Mouse (Mus musculus) MEL-GATA-1-ER (cell line): ENCODE data around the gene Sec1.

Source experiments
- DNase-seq: peaks from one replicate; pipeline ENCODE4 v3.0.0-alpha.2; 2012; ENCODE audit warnings: low read depth; ENCODE audit errors: extremely low read depth

Gene Sec1

DNA sequence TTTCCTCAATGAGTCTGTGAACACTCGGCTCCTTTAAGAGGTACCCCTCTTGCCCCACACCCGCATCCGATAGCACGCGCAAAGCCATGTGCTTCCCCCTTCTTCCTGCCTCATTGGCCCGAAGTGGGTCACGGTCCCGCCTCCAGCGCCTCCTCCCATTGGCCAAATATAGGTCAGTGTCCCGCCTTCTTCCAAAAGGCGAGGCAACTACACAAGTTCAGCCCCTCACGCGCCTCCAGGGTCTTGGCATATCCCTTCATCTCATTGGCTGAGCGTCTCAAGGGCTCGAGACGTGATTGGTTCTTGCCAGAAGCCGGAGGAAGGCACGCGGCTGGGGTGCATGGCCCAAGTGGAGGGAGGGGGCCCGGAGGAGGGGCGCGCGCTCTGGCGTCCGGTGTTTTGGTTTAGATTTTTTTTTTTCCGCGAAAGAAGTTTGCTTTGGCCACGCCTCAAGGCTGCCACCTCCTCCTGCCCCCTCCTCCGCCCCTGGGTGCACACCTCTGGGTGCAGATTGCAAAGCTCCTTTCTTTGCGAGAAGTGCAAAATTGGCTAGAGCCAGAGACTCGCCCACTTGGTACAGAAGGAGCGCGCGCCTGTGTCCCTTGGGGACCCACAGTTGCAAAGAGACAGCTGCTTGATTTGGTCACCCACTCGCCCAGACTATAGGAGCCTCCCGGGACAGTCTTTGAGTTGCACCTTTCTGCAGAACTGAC, 10.7 kb upstream of the Sec1 start, which contains the start of gene Dbp:
Gene Dbp (plus strand): TSS at position 359 of the 713 bp plus-strand sequence.
- peak; percentile 99 for DNase-seq

GRCm38 (mm10) chr7:45704046-45704559, 9.9 kb upstream of the Sec1 start:
- peak; percentile 88 for DNase-seq

DNA sequence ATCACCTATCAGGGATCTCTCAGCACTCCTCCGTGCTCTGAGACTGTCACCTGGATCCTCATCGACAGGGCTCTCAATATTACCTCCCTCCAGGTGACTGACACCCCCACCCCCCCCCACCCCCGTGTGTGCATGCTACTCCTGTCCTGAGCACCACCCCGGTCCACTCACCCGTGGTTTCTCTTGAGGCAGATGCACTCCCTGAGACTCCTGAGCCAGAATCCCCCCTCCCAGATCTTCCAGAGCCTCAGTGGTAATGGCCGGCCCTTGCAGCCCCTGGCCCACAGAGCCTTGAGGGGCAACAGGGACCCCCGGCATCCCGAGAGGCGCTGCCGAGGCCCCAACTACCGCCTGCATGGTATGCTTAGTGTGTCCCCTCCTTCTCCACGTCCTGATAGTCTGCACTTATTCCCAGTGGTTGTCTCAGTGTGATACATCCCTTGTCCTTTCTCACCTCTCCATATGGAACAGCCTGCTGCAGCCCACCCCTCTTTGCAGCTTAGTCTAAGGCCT, 9.4 kb upstream of the Sec1 start:
- DNase-seq: no peak

GRCm38 (mm10) chr7:45702809-45703520, 8.8 kb upstream of the Sec1 start:
- DNase-seq: no peak

GRCm38 (mm10) chr7:45702316-45702715, 8.1 kb upstream of the Sec1 start:
- no peak for DNase-seq

DNA sequence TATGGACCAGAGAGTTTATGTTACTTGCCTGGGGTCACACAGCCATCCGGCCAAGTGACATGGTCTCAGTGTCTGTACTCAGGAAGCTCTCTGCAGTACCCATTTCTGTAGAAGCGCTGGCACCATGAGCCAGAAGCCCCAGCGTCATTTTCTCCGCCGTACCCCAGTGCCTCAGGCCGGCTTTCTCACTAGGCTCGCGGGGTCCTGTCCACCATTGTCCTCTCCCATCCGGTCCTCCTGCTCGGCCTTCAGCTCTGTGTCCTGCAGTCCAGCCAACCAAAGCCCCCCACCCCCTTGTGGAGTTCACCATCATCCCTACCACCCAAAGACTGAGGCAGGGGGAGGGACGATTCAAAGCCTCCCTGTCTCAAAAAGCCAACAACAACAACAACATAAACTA, 7.4 kb upstream of the Sec1 start:
- DNase-seq: no peak

DNA sequence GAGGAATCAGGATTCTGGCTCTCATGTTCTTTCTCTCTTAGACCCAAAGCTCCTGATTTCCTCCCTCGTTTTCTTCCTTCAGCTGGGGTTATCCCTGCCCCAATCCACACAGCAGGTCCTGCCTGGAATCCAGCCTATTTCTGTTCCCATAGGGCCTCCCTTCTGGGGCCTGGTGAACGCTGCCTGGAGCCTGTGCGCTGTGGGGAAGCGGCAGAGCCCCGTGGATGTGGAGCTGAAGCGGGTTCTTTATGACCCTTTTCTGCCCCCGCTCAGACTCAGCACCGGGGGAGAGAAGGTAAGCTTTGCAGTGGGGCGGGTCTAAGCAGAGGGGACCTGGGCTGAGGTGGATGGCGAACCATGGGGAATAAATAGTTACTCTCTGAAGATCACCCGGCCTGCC, 6.9 kb upstream of the Sec1 start:
- DNase-seq: no peak

DNA sequence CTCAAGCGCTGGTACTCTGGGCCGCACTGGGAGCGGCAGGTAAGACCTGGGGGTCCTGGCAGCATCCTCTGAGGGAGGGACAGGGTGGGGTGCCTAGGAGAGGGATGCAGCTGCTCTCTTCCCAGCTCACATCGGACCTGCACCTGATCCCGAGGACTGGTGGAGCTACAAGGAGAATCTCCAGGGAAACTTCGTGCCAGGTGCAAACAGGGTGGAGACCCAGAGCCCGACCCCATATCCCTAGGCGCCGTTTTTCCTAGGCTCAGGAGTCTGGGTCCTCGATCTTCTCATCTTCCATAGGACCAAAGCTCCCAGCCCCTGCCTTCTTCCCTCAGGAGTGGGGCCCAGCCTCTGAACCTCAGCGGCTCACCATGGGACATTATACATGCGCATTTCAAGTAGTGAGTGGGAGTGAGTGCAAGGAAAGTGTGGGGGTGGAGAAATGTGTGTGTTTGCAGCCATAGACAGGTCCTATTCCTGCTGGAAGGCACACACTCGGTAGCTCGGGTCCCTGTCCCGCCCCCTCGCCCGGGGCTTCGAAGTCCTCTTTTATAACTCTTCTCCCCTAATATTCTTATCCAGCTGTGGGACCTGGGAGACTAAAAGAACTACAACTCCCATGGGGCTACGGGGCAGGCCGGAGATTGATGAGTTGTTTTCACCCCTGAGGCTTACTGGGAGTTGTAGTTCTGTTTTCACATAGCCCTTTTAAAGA, 6.3 kb upstream of the Sec1 start:
- peak; percentile 63 for DNase-seq

- no peak for DNase-seq
Observed at GRCm38 (mm10) chr7:45699523-45700141, 5.4 kb upstream of the Sec1 start, which contains the start of gene Car11. TSS of gene Car11 (plus strand) at chr7:45699843.

- no peak for DNase-seq
Observed at GRCm38 (mm10) chr7:45697894-45698293, 3.7 kb upstream of the Sec1 start.

DNA sequence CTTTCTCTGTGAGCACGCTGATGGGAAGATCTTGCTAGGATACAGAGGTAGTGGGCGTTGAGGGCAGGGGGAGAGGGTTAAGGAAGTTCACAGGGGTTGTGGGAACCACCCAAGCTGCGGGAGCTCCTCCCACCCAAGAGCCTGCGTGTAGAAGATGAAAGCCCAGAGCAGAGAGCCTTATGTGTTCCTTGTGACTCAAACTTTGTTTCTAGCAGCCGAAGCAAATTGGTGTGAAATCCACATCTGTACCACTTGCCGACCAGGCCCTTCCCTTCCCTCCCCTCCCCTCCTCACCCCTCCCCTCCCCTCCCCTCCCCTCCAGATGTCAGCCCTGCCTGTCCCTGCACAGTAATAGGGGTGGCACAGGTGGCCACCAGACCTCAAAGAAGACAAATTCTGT, 896 bp upstream of the Sec1 start:
- no peak for DNase-seq

DNA sequence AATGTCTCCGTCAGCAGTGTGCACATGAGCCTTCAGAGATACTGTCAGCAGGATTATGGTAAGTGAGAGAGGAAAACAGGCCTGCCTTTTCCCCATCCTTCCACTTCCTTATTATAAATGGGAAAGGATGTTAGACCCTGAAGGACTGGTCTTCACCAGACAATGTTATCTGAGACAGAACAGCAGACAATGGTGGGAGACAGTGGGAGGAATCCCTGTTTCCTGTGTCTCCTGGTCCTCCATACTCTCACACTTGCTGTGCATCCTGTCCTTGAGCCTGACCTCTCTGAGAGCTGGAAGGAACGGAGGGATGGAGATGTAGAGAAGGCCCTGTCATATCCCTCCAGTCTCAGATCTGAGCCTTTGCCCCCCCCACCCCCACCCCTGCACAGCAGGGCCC, 1.8 kb downstream of the Sec1 start:
- no peak for DNase-seq

DNA sequence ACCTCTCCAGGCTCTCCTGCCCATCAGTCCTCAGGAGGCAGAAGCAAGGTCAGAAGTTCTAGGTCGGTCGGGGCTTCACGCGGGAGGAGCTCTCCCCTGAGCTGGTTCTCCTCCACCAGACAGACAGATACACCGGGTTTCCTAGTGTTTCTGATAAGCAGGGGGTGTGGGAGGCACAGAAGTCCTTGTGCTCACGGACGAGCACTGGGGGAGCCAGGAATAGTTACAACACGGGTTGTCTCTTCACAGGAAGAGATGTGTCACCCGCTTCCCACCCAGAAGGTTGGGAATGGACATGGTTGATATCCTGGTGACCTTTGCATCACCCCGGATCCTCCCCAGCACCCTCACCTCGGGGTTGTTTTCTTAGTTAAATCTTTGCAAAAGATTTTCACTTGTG, 4.4 kb downstream of the Sec1 start:
- no peak for DNase-seq

- no peak for DNase-seq
Observed at GRCm38 (mm10) chr7:45689099-45689498, 5.1 kb downstream of the Sec1 start.

DNA sequence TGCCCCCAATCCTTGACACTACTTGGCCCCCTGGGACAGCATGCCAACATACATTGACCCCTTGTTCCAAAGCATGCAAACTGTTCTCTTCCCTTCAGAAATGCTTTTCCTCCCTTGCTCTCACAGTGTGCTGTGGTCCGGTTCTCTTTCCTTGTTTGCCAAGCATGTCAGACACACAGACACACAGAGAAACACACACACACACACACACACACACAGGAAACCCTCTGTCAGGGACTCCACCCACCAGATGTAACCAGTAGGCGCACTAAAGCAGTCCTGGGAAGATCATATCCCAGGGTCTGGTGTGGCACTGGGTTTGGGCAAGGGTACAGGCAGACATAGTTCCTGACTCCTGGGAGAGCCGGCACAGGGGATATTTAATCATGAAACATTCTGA, 7.4 kb downstream of the Sec1 start:
- no peak for DNase-seq

GRCm38 (mm10) chr7:45685811-45686210, 8.4 kb downstream of the Sec1 start:
- no peak for DNase-seq

GRCm38 (mm10) chr7:45683396-45684050, 10.7 kb downstream of the Sec1 start, which contains the start of gene Ntn5:
TSS of gene Ntn5 (plus strand) at chr7:45684022.
- no peak for DNase-seq

- DNase-seq: peak; percentile 66
Observed at GRCm38 (mm10) chr7:45682144-45683126, 11.8 kb downstream of the Sec1 start.

DNA sequence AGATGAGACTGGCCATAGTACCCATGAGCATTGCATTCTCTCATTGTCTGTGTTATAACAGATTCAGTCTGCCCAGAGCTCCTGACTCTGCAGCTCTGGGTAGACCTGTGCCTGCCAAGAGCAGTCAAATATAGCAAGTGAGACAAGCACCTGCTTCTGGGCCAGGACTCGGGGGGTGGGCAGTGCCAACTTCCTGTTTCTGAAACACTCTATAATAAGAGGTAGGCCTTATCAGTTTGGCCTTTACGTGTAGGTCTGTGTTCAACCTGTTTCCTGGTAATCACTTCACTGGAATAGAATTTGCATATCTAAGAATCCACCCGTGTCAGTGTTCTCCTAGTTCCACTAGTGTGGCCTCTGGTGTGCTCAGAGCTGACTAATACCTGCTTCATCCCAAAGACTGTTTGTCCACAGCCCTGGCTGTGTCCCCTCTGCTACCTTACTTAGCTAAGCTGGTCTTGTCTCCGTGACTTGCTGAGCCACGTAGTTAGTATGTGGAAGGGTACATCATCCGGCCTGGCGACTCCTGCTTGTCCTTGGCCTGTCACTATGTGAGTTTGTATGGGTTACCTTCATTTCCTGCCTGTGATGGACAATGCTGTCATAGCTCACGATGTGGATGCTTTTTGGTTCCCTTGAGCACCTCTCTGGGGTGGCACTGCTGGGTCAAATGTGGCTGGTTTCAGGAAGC, 13.0 kb downstream of the Sec1 start:
- peak; percentile 73 for DNase-seq
